8 mouse cellular contexts compared by ENCODE assay signal in the genomic region with DNA sequence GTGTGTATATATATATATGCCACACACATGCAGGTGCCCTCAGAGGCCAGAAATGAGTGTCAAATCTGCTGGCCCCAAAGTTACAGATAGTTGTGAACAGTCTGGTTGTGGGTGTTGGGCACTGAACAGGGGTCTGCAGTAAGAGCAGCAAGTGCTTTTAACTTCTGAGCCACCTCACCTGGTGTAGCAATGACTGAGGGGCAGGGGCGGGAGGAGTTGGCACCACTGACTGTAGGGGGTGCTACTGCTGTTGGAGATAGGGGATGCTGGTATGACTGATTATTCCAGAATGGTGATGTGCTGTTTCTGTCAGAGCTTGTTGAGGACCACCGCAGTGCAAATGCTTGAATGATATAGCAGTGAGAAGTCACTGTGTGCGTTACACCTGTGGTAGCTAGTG. TPM values are rescaled to one million over a fixed set of nuclear protein-coding genes. Genes with fewer than 3 reads are reported as not detected.
DNase-seq lines count a peak whose midpoint lies in the region; ATAC-seq lines count a peak whose summit lies in the region.

No protein-coding gene starts in this region.

- H3K4me2 ChIP-seq in midbrain, embryonic 13.5 days (replicated peaks) = peak overlapping the region; percentile 58
- H3K4me2 ChIP-seq in midbrain, embryonic 11.5 days = no peak overlapping the region
- H3K4me2 ChIP-seq in liver, embryonic 12.5 days = peak overlapping the region; percentile 75

- peaks cover 22% of the 10 kb centered on the region for H3K4me1 ChIP-seq in heart, embryonic 10.5 days
- peaks cover 15% of the 10 kb centered on the region for H3K4me1 ChIP-seq in midbrain, embryonic 13.5 days (replicated peaks)
- H3K4me1 ChIP-seq in midbrain, embryonic 11.5 days (ENCODE audit: control insufficient read depth, insufficient read depth, low read length) = peaks cover 3% of the 10 kb centered on the region
- H3K4me1 ChIP-seq in liver, embryonic 12.5 days = peaks cover 37% of the 10 kb centered on the region

- ATAC-seq in midbrain, embryonic 13.5 days = no peak
- ATAC-seq in midbrain, embryonic 11.5 days (ENCODE audit: low FRiP score) = no peak
- no peak for ATAC-seq in liver, embryonic 12.5 days

- H3K9ac ChIP-seq in midbrain, embryonic 13.5 days (replicated peaks) = peak overlapping the region; percentile 39; the same call in 1 of the 2 replicates
- no peak overlapping the region; the same call in 1 of the 2 replicates for H3K9ac ChIP-seq in midbrain, embryonic 11.5 days (ENCODE audit: low read length)
- peak overlapping the region; percentile 55; the same call in 1 of the 2 replicates for H3K9ac ChIP-seq in liver, embryonic 12.5 days

- peak overlapping the region; percentile 83 for H3K27ac ChIP-seq in heart, embryonic 10.5 days
- no peak overlapping the region for H3K27ac ChIP-seq in midbrain, embryonic 13.5 days
- no peak overlapping the region for H3K27ac ChIP-seq in midbrain, embryonic 11.5 days (ENCODE audit: low read depth, low read length)
- no peak overlapping the region for H3K27ac ChIP-seq in liver, embryonic 12.5 days

- H3K9me3 ChIP-seq in heart, embryonic 10.5 days = no peaks in the 10 kb centered on the region
- no peaks in the 10 kb centered on the region for H3K9me3 ChIP-seq in midbrain, embryonic 13.5 days
- H3K9me3 ChIP-seq in midbrain, embryonic 11.5 days (ENCODE audit: control insufficient read depth, low read length) = no peaks in the 10 kb centered on the region
- no peaks in the 10 kb centered on the region for H3K9me3 ChIP-seq in liver, embryonic 12.5 days (replicated peaks)

- H3K27me3 ChIP-seq in heart, embryonic 10.5 days (ENCODE audit: insufficient read depth, poor library complexity, severe bottlenecking) = no peaks in the 10 kb centered on the region
- no peaks in the 10 kb centered on the region for H3K27me3 ChIP-seq in midbrain, embryonic 13.5 days
- H3K27me3 ChIP-seq in midbrain, embryonic 11.5 days (ENCODE audit: control insufficient read depth, insufficient read depth, low read length) = no peaks in the 10 kb centered on the region
- no peaks in the 10 kb centered on the region for H3K27me3 ChIP-seq in liver, embryonic 12.5 days (replicated peaks)

- peak overlapping the region; percentile 58 for H3K4me3 ChIP-seq in heart, embryonic 10.5 days
- no peak overlapping the region for H3K4me3 ChIP-seq in midbrain, embryonic 13.5 days (replicated peaks)
- H3K4me3 ChIP-seq in midbrain, embryonic 11.5 days (ENCODE audit: low read depth, low read length) = no peak overlapping the region
- H3K4me3 ChIP-seq in liver, embryonic 12.5 days = peak overlapping the region; percentile 40; the same call in 1 of the 2 replicates

- H3K36me3 ChIP-seq in heart, embryonic 10.5 days = no peaks in the 10 kb centered on the region
- H3K36me3 ChIP-seq in midbrain, embryonic 13.5 days = no peaks in the 10 kb centered on the region
- no peaks in the 10 kb centered on the region for H3K36me3 ChIP-seq in midbrain, embryonic 11.5 days (ENCODE audit: control insufficient read depth, insufficient read depth, low read length)
- no peaks in the 10 kb centered on the region for H3K36me3 ChIP-seq in liver, embryonic 12.5 days

- no peak for DNase-seq in heart, embryonic 10.5 days (ENCODE audit: low spot score)
- DNase-seq in heart, adult 9 months (ENCODE audit: low spot score in 2 of 2) = no peak
- no peak for DNase-seq in midbrain, embryonic 11.5 days (ENCODE audit: low spot score, missing footprints)
- peak; percentile 50 for DNase-seq in thymus, postnatal 25 days
- DNase-seq in left cerebral cortex, adult 8-10 months (ENCODE audit: low spot score in 2 of 2) = no peak
- DNase-seq in ovary, postnatal 14 days (ENCODE audit: low spot score) = no peak

- 71% methylated on average over 3 of the region's 3 CpGs for WGBS in heart, embryonic 10.5 days
- 76% methylated on average over 3 of the region's 3 CpGs for WGBS in midbrain, embryonic 13.5 days
- WGBS in midbrain, embryonic 11.5 days = 85% methylated on average over 3 of the region's 3 CpGs
- 56% methylated on average over 3 of the region's 3 CpGs for whole genome bisulfite sequencing in liver, embryonic 12.5 days (ENCODE audit: insufficient replicate concordance)

RNA-seq across cellular contexts. Expression of a gene that starts 12.1 kb away (rescaled TPM):
- 536 and 638 TPM in 2 replicates for polyA plus RNA-seq in heart, embryonic 10.5 days (2016; fragmentation: Nextera tagmentation; extraction: Ambion mirVana)
- 474 and 477 TPM in 2 replicates for polyA plus RNA-seq in midbrain, embryonic 13.5 days (2015; fragmentation: Nextera tagmentation; extraction: Ambion mirVana)
- polyA plus RNA-seq in midbrain, embryonic 11.5 days (2014; fragmentation: Nextera tagmentation; extraction: Ambion mirVana) = 871 and 903 TPM in 2 replicates
- polyA plus RNA-seq in liver, embryonic 12.5 days (2016; fragmentation: Nextera tagmentation; extraction: Ambion mirVana) = 722 and 731 TPM in 2 replicates
- total RNA-seq in left cerebral cortex, adult 8-10 months (2022) = 100 to 1,000 TPM; 290 to 355 (median 336) TPM

RNA-seq across cellular contexts. Expression of a gene that starts 43.7 kb away (rescaled TPM):
- 0.14 and 0.15 TPM in 2 replicates for polyA plus RNA-seq in heart, embryonic 10.5 days (2016; fragmentation: Nextera tagmentation; extraction: Ambion mirVana)
- polyA plus RNA-seq in midbrain, embryonic 13.5 days (2015; fragmentation: Nextera tagmentation; extraction: Ambion mirVana) = 1.1 and 1.2 TPM in 2 replicates
- polyA plus RNA-seq in midbrain, embryonic 11.5 days (2014; fragmentation: Nextera tagmentation; extraction: Ambion mirVana) = 0.21 and 0.25 TPM in 2 replicates
- 0.05 TPM in 1 of 2 replicates, not detected in the other for polyA plus RNA-seq in liver, embryonic 12.5 days (2016; fragmentation: Nextera tagmentation; extraction: Ambion mirVana)
- total RNA-seq in left cerebral cortex, adult 8-10 months (2022) = 10 to 100 TPM; 11.5 to 13.4 (median 12.0) TPM

Comparison
In these comparisons a context has a peak if more than half of its experiments do, and no peak if none do; other contexts are left out.
1. H3K4me3 ChIP-seq: peak in heart, embryonic 10.5 days (single experiment) and liver, embryonic 12.5 days (single experiment); none in midbrain, embryonic 13.5 days (single experiment) and midbrain, embryonic 11.5 days (single experiment).